Mouse (Mus musculus) cerebellum, adult 18-20 months (tissue): ENCODE results near the gene Ap3d1.

Experiments used
- DNase-seq, 2 experiments: peaks; one replicate each; pipeline ENCODE4 v3.0.0; 2021

Ap3d1 gene

GRCm38 (mm10) chr10:80702536-80703390 is 39.3 kb downstream of the Ap3d1 start:
- DNase-seq: peak; percentile 92 to 94

GRCm38 (mm10) chr10:80701721-80702535 is 40.1 kb downstream of the Ap3d1 start, which contains the start of the genes Mob3a and Izumo4:
Mob3a (minus strand) TSS chr10:80701977.
Izumo4 (plus strand) TSS chr10:80702184.
- peak; percentile 98 to 100 for DNase-seq

- DNase-seq: no peak
Observed at GRCm38 (mm10) chr10:80700732-80701131, 41.3 kb downstream of the Ap3d1 start.

GRCm38 (mm10) chr10:80700038-80700504 is 42.0 kb downstream of the Ap3d1 start:
- DNase-seq: no peak

GRCm38 (mm10) chr10:80698605-80699004 is 43.5 kb downstream of the Ap3d1 start:
- no peak for DNase-seq

- no peak for DNase-seq
Observed at GRCm38 (mm10) chr10:80697812-80698211, 44.3 kb downstream of the Ap3d1 start.

- DNase-seq: no peak
Observed at GRCm38 (mm10) chr10:80697393-80697787, 44.7 kb downstream of the Ap3d1 start.

GRCm38 (mm10) chr10:80696502-80697392 is 45.3 kb downstream of the Ap3d1 start:
- DNase-seq: no peak

- no peak for DNase-seq
Observed at GRCm38 (mm10) chr10:80695801-80696501, 46.1 kb downstream of the Ap3d1 start.

- DNase-seq: no peak
Observed at GRCm38 (mm10) chr10:80695186-80695585, 46.9 kb downstream of the Ap3d1 start.

- no peak for DNase-seq
Observed at GRCm38 (mm10) chr10:80694159-80694938, 47.7 kb downstream of the Ap3d1 start.

GRCm38 (mm10) chr10:80693401-80694045 is 48.5 kb downstream of the Ap3d1 start:
- DNase-seq: no peak

GRCm38 (mm10) chr10:80692249-80693165 is 49.6 kb downstream of the Ap3d1 start:
- no peak for DNase-seq

GRCm38 (mm10) chr10:80687850-80688249 is 54.2 kb downstream of the Ap3d1 start:
- DNase-seq: peak; percentile 78 to 82

- no peak for DNase-seq
Observed at GRCm38 (mm10) chr10:80686617-80687016, 55.4 kb downstream of the Ap3d1 start.

GRCm38 (mm10) chr10:80684984-80685383 is 57.1 kb downstream of the Ap3d1 start:
- no peak for DNase-seq

GRCm38 (mm10) chr10:80684214-80684613 is 57.9 kb downstream of the Ap3d1 start:
- DNase-seq: peak; percentile 64 to 69

GRCm38 (mm10) chr10:80683647-80684046 is 58.4 kb downstream of the Ap3d1 start:
- DNase-seq: no peak

- DNase-seq: no peak
Observed at GRCm38 (mm10) chr10:80682003-80682402, 60.1 kb downstream of the Ap3d1 start.
